Comparison of ENCODE assay signal across 8 mouse cellular contexts in genomic region chr7:3707027-3707426, GRCm38 (mm10). TPM values are rescaled to one million over a fixed set of nuclear protein-coding genes. Genes with fewer than 3 reads are reported as not detected.
DNase-seq lines count a peak whose midpoint lies in the region; ATAC-seq and TF ChIP-seq lines count a peak whose summit lies in the region.

No protein-coding gene starts in this region.

- peak; percentile 33 to 40 for DNase-seq in lung, adult 18-20 months
- no peak for DNase-seq in lung, adult 2 months
- no peak for DNase-seq in T-cell, adult 2 months (ENCODE audit: low spot score)
- DNase-seq in gastrocnemius, postnatal 10 days = no peak
- DNase-seq in adrenal gland, postnatal 14 days = no peak

- H3K9ac ChIP-seq in intestine, embryonic 16.5 days (ENCODE audit: low read depth, low read length) = no peak overlapping the region
- H3K9ac ChIP-seq in neural tube, embryonic 13.5 days = peak overlapping the region; percentile 12; the same call in 1 of the 2 replicates

- H3K9me3 ChIP-seq in intestine, embryonic 16.5 days (ENCODE audit: control insufficient read depth, low read length) = no peaks in the 10 kb centered on the region
- no peaks in the 10 kb centered on the region for H3K9me3 ChIP-seq in neural tube, embryonic 13.5 days

- no peaks in the 10 kb centered on the region for H3K27me3 ChIP-seq in intestine, embryonic 16.5 days (replicated peaks; ENCODE audit: control insufficient read depth, insufficient read depth, low read length)
- H3K27me3 ChIP-seq in neural tube, embryonic 13.5 days = no peaks in the 10 kb centered on the region

- H3K4me1 ChIP-seq in lung, adult 2 months (ENCODE audit: control insufficient read depth, insufficient read depth, low read length) = peaks cover 16% of the 10 kb centered on the region
- H3K4me1 ChIP-seq in bone marrow macrophage, adult 2 months (ENCODE audit: control insufficient read depth, insufficient read depth, low read length) = peaks cover 34% of the 10 kb centered on the region
- H3K4me1 ChIP-seq in intestine, embryonic 16.5 days (ENCODE audit: control insufficient read depth, insufficient read depth, low read length) = peaks cover 11% of the 10 kb centered on the region
- peaks cover 30% of the 10 kb centered on the region for H3K4me1 ChIP-seq in neural tube, embryonic 13.5 days (replicated peaks)

- TF ChIP-seq POLR2A in lung, adult 2 months (IDR thresholded peaks at IDR 0.05; ENCODE audit: borderline replicate concordance, extremely low read depth, low read depth, low read length) = no peak
- TF ChIP-seq POLR2A in bone marrow macrophage, adult 2 months (IDR thresholded peaks at IDR 0.05; ENCODE audit: borderline replicate concordance, low read depth, low read length) = no peak

- no peak for ATAC-seq in intestine, embryonic 16.5 days
- ATAC-seq in neural tube, embryonic 13.5 days (ENCODE audit: low read depth) = no peak

- 0 out of 2 replicates have a peak overlapping the region, but pooled peaks have one; percentile 77 for H3K4me2 ChIP-seq in intestine, embryonic 16.5 days (ENCODE audit: low read depth, low read length)
- peak overlapping the region; percentile 99 for H3K4me2 ChIP-seq in neural tube, embryonic 13.5 days

- peak overlapping the region; percentile 98 for H3K27ac ChIP-seq in bone marrow macrophage, adult 2 months (ENCODE audit: insufficient read depth, low read depth, low read length)
- peak overlapping the region; percentile 31; the same call in 1 of the 2 replicates for H3K27ac ChIP-seq in intestine, embryonic 16.5 days (ENCODE audit: low read length)
- H3K27ac ChIP-seq in neural tube, embryonic 13.5 days (replicated peaks) = no peak overlapping the region

- H3K36me3 ChIP-seq in intestine, embryonic 16.5 days (ENCODE audit: control insufficient read depth, insufficient read depth, low read length) = peaks cover 7% of the 10 kb centered on the region; the same call in 1 of the 2 replicates
- H3K36me3 ChIP-seq in neural tube, embryonic 13.5 days = peaks cover 27% of the 10 kb centered on the region

- 45% methylated on average over 4 of the region's 4 CpGs for WGBS in lung, adult 2 months
- 52% methylated on average over 4 of the region's 4 CpGs for WGBS in intestine, embryonic 16.5 days
- 65% methylated on average over 4 of the region's 4 CpGs for WGBS in neural tube, embryonic 13.5 days

- no peak for TF ChIP-seq CTCF in lung, adult 2 months (IDR thresholded peaks at IDR 0.05; ENCODE audit: insufficient read depth, low read length)
- TF ChIP-seq CTCF in bone marrow macrophage, adult 2 months (IDR thresholded peaks at IDR 0.05; ENCODE audit: low read depth, low read length) = no peak

- H3K4me3 ChIP-seq in lung, adult 2 months (replicated peaks; ENCODE audit: extremely low read depth, low read depth, low read length) = no peak overlapping the region
- peak overlapping the region; percentile 70; the same call in 1 of the 2 replicates for H3K4me3 ChIP-seq in bone marrow macrophage, adult 2 months (ENCODE audit: insufficient read depth, low read length)
- no peak overlapping the region for H3K4me3 ChIP-seq in intestine, embryonic 16.5 days (ENCODE audit: low read length)
- H3K4me3 ChIP-seq in neural tube, embryonic 13.5 days = 0 out of 2 replicates have a peak overlapping the region, but pooled peaks have one; percentile 8

RNA-seq across cellular contexts. Expression of gene Rps9, which starts 3.2 kb away (rescaled TPM):
- polyA plus RNA-seq in lung, adult 2 months (2012; rRNA removed) = 1,077 and 1,126 TPM in 2 replicates
- polyA plus RNA-seq in bone marrow macrophage, adult 2 months (2012; ENCODE audit: insufficient read depth, insufficient read length, missing spikeins) = 1,730 and 1,840 TPM in 2 replicates
- polyA plus RNA-seq in intestine, embryonic 16.5 days (2015; fragmentation: Nextera tagmentation; extraction: Ambion mirVana) = 1,268 and 1,365 TPM in 2 replicates
- 986 and 989 TPM in 2 replicates for polyA plus RNA-seq in neural tube, embryonic 13.5 days (2015; fragmentation: Nextera tagmentation; extraction: Ambion mirVana)
- total RNA-seq in gastrocnemius, postnatal 10 days (2021) = 100 to 1,000 TPM; 742 to 768 TPM
- 962 and 1,107 TPM in 2 replicates for total RNA-seq in adrenal gland, postnatal 14 days (2021)

RNA-seq across cellular contexts. Expression of gene Pirb, which starts 13.2 kb away (rescaled TPM):
- polyA plus RNA-seq in lung, adult 2 months (2012; rRNA removed) = 15.3 and 27.7 TPM in 2 replicates
- 642 and 647 TPM in 2 replicates for polyA plus RNA-seq in bone marrow macrophage, adult 2 months (2012; ENCODE audit: insufficient read depth, insufficient read length, missing spikeins)
- polyA plus RNA-seq in intestine, embryonic 16.5 days (2015; fragmentation: Nextera tagmentation; extraction: Ambion mirVana) = 0.94 and 1.1 TPM in 2 replicates
- 0.14 and 0.23 TPM in 2 replicates for polyA plus RNA-seq in neural tube, embryonic 13.5 days (2015; fragmentation: Nextera tagmentation; extraction: Ambion mirVana)
- 1 to 10 TPM in 1 of 2 experiments, under 1 TPM in 1; 0.78 to 1.6 TPM for total RNA-seq in gastrocnemius, postnatal 10 days (2021)
- 1.9 and 3.8 TPM in 2 replicates for total RNA-seq in adrenal gland, postnatal 14 days (2021)

RNA-seq across cellular contexts. Expression of gene Mboat7, which starts 13.7 kb away (rescaled TPM):
- 59.9 and 60.1 TPM in 2 replicates for polyA plus RNA-seq in lung, adult 2 months (2012; rRNA removed)
- 79.5 and 93.8 TPM in 2 replicates for polyA plus RNA-seq in bone marrow macrophage, adult 2 months (2012; ENCODE audit: insufficient read depth, insufficient read length, missing spikeins)
- 54.8 and 60.7 TPM in 2 replicates for polyA plus RNA-seq in intestine, embryonic 16.5 days (2015; fragmentation: Nextera tagmentation; extraction: Ambion mirVana)
- 58.7 and 64.6 TPM in 2 replicates for polyA plus RNA-seq in neural tube, embryonic 13.5 days (2015; fragmentation: Nextera tagmentation; extraction: Ambion mirVana)
- total RNA-seq in gastrocnemius, postnatal 10 days (2021) = 10 to 100 TPM; 13.6 to 21.6 TPM
- 51.8 and 55.3 TPM in 2 replicates for total RNA-seq in adrenal gland, postnatal 14 days (2021)

RNA-seq across cellular contexts. Expression of gene Tsen34, which starts 14.4 kb away (rescaled TPM):
- 100.0 and 102 TPM in 2 replicates for polyA plus RNA-seq in lung, adult 2 months (2012; rRNA removed)
- 56.5 and 59.4 TPM in 2 replicates for polyA plus RNA-seq in bone marrow macrophage, adult 2 months (2012; ENCODE audit: insufficient read depth, insufficient read length, missing spikeins)
- polyA plus RNA-seq in intestine, embryonic 16.5 days (2015; fragmentation: Nextera tagmentation; extraction: Ambion mirVana) = 191 and 208 TPM in 2 replicates
- polyA plus RNA-seq in neural tube, embryonic 13.5 days (2015; fragmentation: Nextera tagmentation; extraction: Ambion mirVana) = 223 and 227 TPM in 2 replicates
- total RNA-seq in gastrocnemius, postnatal 10 days (2021) = 10 to 100 TPM; 55.7 to 57.4 TPM
- total RNA-seq in adrenal gland, postnatal 14 days (2021) = 97.1 and 101 TPM in 2 replicates

RNA-seq across cellular contexts. Expression of gene Tmc4, which starts 29.7 kb away (rescaled TPM):
- 79.8 and 83.7 TPM in 2 replicates for polyA plus RNA-seq in lung, adult 2 months (2012; rRNA removed)
- 5.8 and 8.3 TPM in 2 replicates for polyA plus RNA-seq in bone marrow macrophage, adult 2 months (2012; ENCODE audit: insufficient read depth, insufficient read length, missing spikeins)
- polyA plus RNA-seq in intestine, embryonic 16.5 days (2015; fragmentation: Nextera tagmentation; extraction: Ambion mirVana) = 104 and 110 TPM in 2 replicates
- polyA plus RNA-seq in neural tube, embryonic 13.5 days (2015; fragmentation: Nextera tagmentation; extraction: Ambion mirVana) = 3.6 and 4.4 TPM in 2 replicates
- 1 to 10 TPM in 1 of 2 experiments, under 1 TPM in 1; 0.99 to 1.1 TPM for total RNA-seq in gastrocnemius, postnatal 10 days (2021)
- total RNA-seq in adrenal gland, postnatal 14 days (2021) = 5.6 and 6.9 TPM in 2 replicates

Comparison
In these comparisons a context has a peak if more than half of its experiments do, and no peak if none do; other contexts are left out.
1. DNase-seq: peak in lung, adult 18-20 months (2 of 2); none in lung, adult 2 months (single experiment), T-cell, adult 2 months (single experiment), gastrocnemius, postnatal 10 days (single experiment) and adrenal gland, postnatal 14 days (single experiment).
2. H3K4me3 ChIP-seq: peak in bone marrow macrophage, adult 2 months (single experiment) and neural tube, embryonic 13.5 days (single experiment); none in lung, adult 2 months (single experiment) and intestine, embryonic 16.5 days (single experiment).
3. RNA of gene Pirb, which starts 13.2 kb away (polyA plus RNA-seq): 642 to 647 TPM in bone marrow macrophage, adult 2 months; 15.3 to 27.7 TPM in lung, adult 2 months, 0.94 to 1.1 TPM in intestine, embryonic 16.5 days and 0.14 to 0.23 TPM in neural tube, embryonic 13.5 days; every median in the first group is over 10 times any median in the second.